Mouse (Mus musculus): ENCODE results near the gene Zdbf2. TPM values are rescaled to one million over a fixed set of nuclear protein-coding genes. Genes with fewer than 3 reads are reported as not detected.
A peak's percentile ranks its signal among the peaks of the same experiment; 100 is the strongest.

Zdbf2 gene
- 2.6 and 3.1 TPM in 2 replicates for polyA plus RNA-seq (2015; fragmentation: Nextera tagmentation; extraction: Ambion mirVana)

- H3K36me3 ChIP-seq (ENCODE audit: insufficient read depth, low read length) = no peaks in the 10 kb centered on the region
- peaks cover 39% of the 10 kb centered on the region for H3K27me3 ChIP-seq (replicated peaks; ENCODE audit: insufficient read depth, low read length)
- WGBS = 4% methylated on average over 18 of the region's 49 CpGs
- H3K4me3 ChIP-seq (ENCODE audit: low read depth, low read length) = peak within 1 kb of the TSS; percentile 51
- no peak within 1 kb of the TSS for H3K27ac ChIP-seq (ENCODE audit: low read length)
- ATAC-seq (peak; percentile 77), DNase-seq (ENCODE audit: low spot score) (no peak)
- no peaks in the 10 kb centered on the region for H3K9me3 ChIP-seq (ENCODE audit: low read length)
- TF ChIP-seq EP300 (IDR thresholded peaks at IDR 0.05) (no peak), CTCF (IDR thresholded peaks at IDR 0.05) (no peak)
- H3K9ac ChIP-seq (replicated peaks; ENCODE audit: low read depth) = 0 out of 2 replicates have a peak within 1 kb of the TSS, but pooled peaks have one; percentile 8
- no peaks in the 10 kb centered on the region for H3K4me1 ChIP-seq (ENCODE audit: insufficient read depth, low read depth, low read length)
- peak within 1 kb of the TSS; percentile 76 for H3K4me2 ChIP-seq (replicated peaks; ENCODE audit: low read depth, low read length)
Measured at GRCm38 (mm10) chr1:63272741-63273338, at the start of gene Zdbf2. TSS of gene Zdbf2 (plus strand) at chr1:63273265.

GRCm38 (mm10) chr1:63225009-63225408 is 48.1 kb upstream of the Zdbf2 start:
- Histone ChIP-seq H3K4me1 (ENCODE audit: insufficient read depth, low read depth, low read length) (no peaks in the 10 kb centered on the region), H3K4me2 (replicated peaks; ENCODE audit: low read depth, low read length) (no peak overlapping the region), H3K9me3 (ENCODE audit: low read length) (no peaks in the 10 kb centered on the region), H3K4me3 (ENCODE audit: low read depth, low read length) (no peak overlapping the region), H3K9ac (replicated peaks; ENCODE audit: low read depth) (no peak overlapping the region), H3K36me3 (ENCODE audit: insufficient read depth, low read length) (no peaks in the 10 kb centered on the region), H3K27ac (ENCODE audit: low read length) (no peak overlapping the region), H3K27me3 (replicated peaks; ENCODE audit: insufficient read depth, low read length) (no peaks in the 10 kb centered on the region)
- WGBS = 52% methylated on average over 4 of the region's 4 CpGs
- no peak for TF ChIP-seq EP300 (IDR thresholded peaks at IDR 0.05)
- no peak for TF ChIP-seq CTCF (IDR thresholded peaks at IDR 0.05)
- DNase-seq (ENCODE audit: low spot score) (no peak), ATAC-seq (no peak)

GRCm38 (mm10) chr1:63225890-63226289 is 47.2 kb upstream of the Zdbf2 start:
- no peak for TF ChIP-seq CTCF (IDR thresholded peaks at IDR 0.05)
- no peak for TF ChIP-seq EP300 (IDR thresholded peaks at IDR 0.05)
- H3K27ac ChIP-seq (ENCODE audit: low read length) = no peak overlapping the region
- no peaks in the 10 kb centered on the region for H3K9me3 ChIP-seq (ENCODE audit: low read length)
- no peaks in the 10 kb centered on the region for H3K27me3 ChIP-seq (replicated peaks; ENCODE audit: insufficient read depth, low read length)
- no peak overlapping the region for H3K4me3 ChIP-seq (ENCODE audit: low read depth, low read length)
- no peak for DNase-seq (ENCODE audit: low spot score)
- ATAC-seq = no peak
- H3K36me3 ChIP-seq (ENCODE audit: insufficient read depth, low read length) = no peaks in the 10 kb centered on the region
- 12% methylated on average over 7 of the region's 7 CpGs for WGBS
- no peak overlapping the region for H3K4me2 ChIP-seq (replicated peaks; ENCODE audit: low read depth, low read length)
- no peak overlapping the region for H3K9ac ChIP-seq (replicated peaks; ENCODE audit: low read depth)
- no peaks in the 10 kb centered on the region for H3K4me1 ChIP-seq (ENCODE audit: insufficient read depth, low read depth, low read length)

- H3K9me3 ChIP-seq (ENCODE audit: low read length) = no peaks in the 10 kb centered on the region
- H3K4me1 ChIP-seq (ENCODE audit: insufficient read depth, low read depth, low read length) = no peaks in the 10 kb centered on the region
- no peaks in the 10 kb centered on the region for H3K27me3 ChIP-seq (replicated peaks; ENCODE audit: insufficient read depth, low read length)
- H3K4me2 ChIP-seq (replicated peaks; ENCODE audit: low read depth, low read length) = no peak overlapping the region
- no peak for TF ChIP-seq CTCF (IDR thresholded peaks at IDR 0.05)
- no peak for TF ChIP-seq EP300 (IDR thresholded peaks at IDR 0.05)
- 58% methylated on average over 5 of the region's 5 CpGs for WGBS
- H3K9ac ChIP-seq (replicated peaks; ENCODE audit: low read depth) = no peak overlapping the region
- H3K27ac ChIP-seq (ENCODE audit: low read length) = no peak overlapping the region
- H3K36me3 ChIP-seq (ENCODE audit: insufficient read depth, low read length) = no peaks in the 10 kb centered on the region
- ATAC-seq (no peak), DNase-seq (ENCODE audit: low spot score) (no peak)
- H3K4me3 ChIP-seq (ENCODE audit: low read depth, low read length) = no peak overlapping the region
Measured at GRCm38 (mm10) chr1:63227241-63227640, 45.8 kb upstream of the Zdbf2 start.

GRCm38 (mm10) chr1:63237371-63237770 is 35.7 kb upstream of the Zdbf2 start:
- Histone ChIP-seq H3K36me3 (ENCODE audit: insufficient read depth, low read length) (no peaks in the 10 kb centered on the region), H3K4me2 (replicated peaks; ENCODE audit: low read depth, low read length) (no peak overlapping the region), H3K27me3 (replicated peaks; ENCODE audit: insufficient read depth, low read length) (no peaks in the 10 kb centered on the region), H3K4me3 (ENCODE audit: low read depth, low read length) (no peak overlapping the region), H3K9me3 (ENCODE audit: low read length) (no peaks in the 10 kb centered on the region), H3K27ac (ENCODE audit: low read length) (no peak overlapping the region), H3K9ac (replicated peaks; ENCODE audit: low read depth) (no peak overlapping the region), H3K4me1 (ENCODE audit: insufficient read depth, low read depth, low read length) (no peaks in the 10 kb centered on the region)
- 11% methylated on average over 5 of the region's 5 CpGs for WGBS
- no peak for DNase-seq (ENCODE audit: low spot score)
- ATAC-seq = no peak
- TF ChIP-seq CTCF (IDR thresholded peaks at IDR 0.05) (no peak), EP300 (IDR thresholded peaks at IDR 0.05) (no peak)

GRCm38 (mm10) chr1:63239305-63239704 is 33.8 kb upstream of the Zdbf2 start:
- TF ChIP-seq EP300 (IDR thresholded peaks at IDR 0.05) (no peak), CTCF (IDR thresholded peaks at IDR 0.05) (no peak)
- Histone ChIP-seq H3K36me3 (ENCODE audit: insufficient read depth, low read length) (no peaks in the 10 kb centered on the region), H3K27ac (ENCODE audit: low read length) (no peak overlapping the region), H3K27me3 (replicated peaks; ENCODE audit: insufficient read depth, low read length) (no peaks in the 10 kb centered on the region), H3K4me2 (replicated peaks; ENCODE audit: low read depth, low read length) (no peak overlapping the region), H3K9me3 (ENCODE audit: low read length) (no peaks in the 10 kb centered on the region), H3K9ac (replicated peaks; ENCODE audit: low read depth) (no peak overlapping the region), H3K4me1 (ENCODE audit: insufficient read depth, low read depth, low read length) (no peaks in the 10 kb centered on the region), H3K4me3 (ENCODE audit: low read depth, low read length) (no peak overlapping the region)
- DNase-seq (ENCODE audit: low spot score) (no peak), ATAC-seq (no peak)
- WGBS = 52% methylated on average over 4 of the region's 4 CpGs
